Mouse (Mus musculus) heart, embryonic 14.5 days (tissue): ENCODE data around the gene Usp17lb. TPM values are rescaled to one million over a fixed set of nuclear protein-coding genes. Genes with fewer than 3 reads are reported as not detected.
"Not testable (repeated sequence)": the region's sequence is repeated elsewhere in the genome, so short reads cannot be mapped to it uniquely, and the experiment has no call there.

ENCODE experiments used
- ATAC-seq: fragments of 200-750 bp; cut with Nextera tagmentation; 2 replicates; pipeline ENCODE4 v1.8.0; 2017; ENCODE audit warnings: low read depth, moderate TSS enrichment; ENCODE audit not compliant: insufficient number of reproducible peaks, insufficient read depth, low FRiP score
- H3K27ac ChIP-seq, 2 experiments: fragments of 200-500 bp in 1 of 2; fragments of 300-500 bp in 1 of 2; sonication (generic) in 1 of 2; replicated peaks in 1 of 2; 2 replicates each; pipeline ENCODE4 v1.5.1; 2012 to 2014; ENCODE audit warnings: low read depth in 2 of 2, low read length in 2 of 2, control low read depth in 1 of 2, mild to moderate bottlenecking in 1 of 2, mixed read lengths in 1 of 2; ENCODE audit not compliant: control insufficient read depth in 1 of 2, insufficient read depth in 1 of 2
- H3K27me3 ChIP-seq: fragments of 300-500 bp; sonication (generic); 2 replicates; pipeline ENCODE4 v1.6.1; 2014; ENCODE audit warnings: mild to moderate bottlenecking, low read length, control low read depth; ENCODE audit not compliant: control insufficient read depth, insufficient read depth
- H3K36me3 ChIP-seq: fragments of 300-500 bp; sonication (generic); 2 replicates; pipeline ENCODE4 v1.6.1; 2014; ENCODE audit warnings: mild to moderate bottlenecking, control low read depth, low read length, mixed read lengths; ENCODE audit not compliant: control insufficient read depth, insufficient read depth
- H3K4me1 ChIP-seq, 2 experiments: fragments of 200-500 bp in 1 of 2; fragments of 300-500 bp in 1 of 2; sonication (generic) in 1 of 2; 2 replicates each; pipeline ENCODE4 v1.6.1; 2012 to 2014; ENCODE audit warnings: low read length in 2 of 2, control low read depth in 1 of 2, mixed read lengths in 1 of 2; ENCODE audit not compliant: control insufficient read depth in 2 of 2, insufficient read depth in 2 of 2
- H3K4me2 ChIP-seq: fragments of 300-500 bp; sonication (generic); 2 replicates; pipeline ENCODE4 v1.6.1; 2014; ENCODE audit warnings: mild to moderate bottlenecking, low read length
- H3K4me3 ChIP-seq, 2 experiments: fragments of 200-500 bp in 1 of 2; fragments of 300-500 bp in 1 of 2; sonication (generic) in 1 of 2; 2 replicates each; pipeline ENCODE4 v1.5.1; 2012 to 2014; ENCODE audit warnings: low read length in 2 of 2, mild to moderate bottlenecking in 2 of 2, control low read depth in 1 of 2, low read depth in 1 of 2, moderate library complexity in 1 of 2; ENCODE audit not compliant: control insufficient read depth in 1 of 2, insufficient read depth in 1 of 2
- H3K9ac ChIP-seq: fragments of 300-500 bp; sonication (generic); 2 replicates; pipeline ENCODE4 v1.6.1; 2014; ENCODE audit warnings: mild to moderate bottlenecking, low read length
- H3K9me3 ChIP-seq: fragments of 300-500 bp; sonication (generic); 2 replicates; pipeline ENCODE4 v1.6.1; 2016; ENCODE audit warnings: low read length, control low read depth; ENCODE audit not compliant: control insufficient read depth
- WGBS: fragments of 180-500 bp; shearing (Covaris S2); extraction: QIAGEN DNeasy Blood & Tissue Kit; methylation state at CpG from one replicate; pipeline ENCODE4 v1.1.7; 2014; 5-methylcytosine and 5-hydroxymethylcytosine counted together
- polyA plus RNA-seq: library from polyadenylated mRNA; unstranded; fragments of >200 nt; fragmentation: Nextera tagmentation; extraction: Ambion mirVana; gene quantifications from 2 replicates; pipeline ENCODE4 v1.2.1, GENCODE M21; 2014

Usp17lb gene
- polyA plus RNA-seq, result not detected in 2 replicates

DNA sequence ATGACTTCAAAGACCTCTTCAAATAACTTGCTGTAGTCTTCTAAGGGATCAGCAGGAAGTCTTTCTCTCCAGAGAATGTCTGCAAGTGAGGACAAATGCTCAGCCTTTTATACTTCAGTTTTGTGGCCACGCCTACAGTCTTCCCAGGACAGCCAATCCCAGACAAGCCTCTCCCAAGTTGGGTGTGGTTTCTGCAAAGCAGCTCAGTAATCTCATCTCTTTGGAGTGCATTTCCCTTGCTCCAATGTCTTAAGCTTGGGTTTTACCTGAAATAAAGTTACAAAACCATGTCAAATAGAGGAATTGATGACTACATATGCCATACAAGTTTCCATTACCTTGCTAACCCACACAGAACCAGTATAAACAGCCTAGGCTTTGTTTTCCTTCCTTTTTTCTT is at the start of gene Usp17lb:
Gene Usp17lb (minus strand): TSS at position 101 of the 400 bp plus-strand sequence.
- no peak within 1 kb of the TSS for H3K27ac ChIP-seq
- H3K4me2 ChIP-seq, result no peak within 1 kb of the TSS
- H3K27me3 ChIP-seq, result no peaks in the 10 kb centered on the region
- H3K4me1 ChIP-seq, result no peaks in the 10 kb centered on the region
- ATAC-seq, result no peak
- no peak within 1 kb of the TSS for H3K4me3 ChIP-seq
- 57% methylated on average over 1 of the region's 1 CpGs for WGBS
- no peaks in the 10 kb centered on the region for H3K36me3 ChIP-seq
- no peaks in the 10 kb centered on the region for H3K9me3 ChIP-seq
- H3K9ac ChIP-seq, result no peak within 1 kb of the TSS

DNA sequence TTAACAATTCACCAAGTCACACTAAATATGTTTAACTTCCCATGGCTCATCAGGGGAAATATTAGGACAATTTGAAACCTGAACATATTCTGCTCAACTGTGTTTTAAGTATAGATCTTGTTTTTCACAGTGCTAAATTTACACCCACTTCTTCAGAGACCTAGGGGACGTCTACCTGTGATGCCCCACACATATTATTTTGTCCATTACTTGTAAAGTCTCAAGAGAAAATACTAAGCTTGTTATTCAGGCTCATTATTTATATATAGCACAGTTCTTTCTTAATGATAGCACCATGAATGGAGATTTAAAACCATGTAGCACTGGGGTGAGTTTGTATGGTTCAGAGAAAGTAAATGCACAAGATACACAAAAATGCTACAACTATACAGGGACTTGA is 35.3 kb upstream of the Usp17lb start, which contains the start of gene Olfr665:
Gene Olfr665 (plus strand): TSS at position 301 of the 400 bp plus-strand sequence.
- no peaks in the 10 kb centered on the region for H3K36me3 ChIP-seq
- ATAC-seq, result no peak
- H3K9ac ChIP-seq, result no peak within 1 kb of the TSS
- no peaks in the 10 kb centered on the region for H3K27me3 ChIP-seq
- no peaks in the 10 kb centered on the region for H3K4me1 ChIP-seq
- H3K4me2 ChIP-seq, result no peak within 1 kb of the TSS
- no peak within 1 kb of the TSS for H3K27ac ChIP-seq
- 0 out of 2 replicates have a peak, but pooled peaks cover 3% of the 10 kb centered on the region for H3K9me3 ChIP-seq
- 26% methylated on average over 1 of the region's 1 CpGs for WGBS
- H3K4me3 ChIP-seq, result no peak within 1 kb of the TSS

DNA sequence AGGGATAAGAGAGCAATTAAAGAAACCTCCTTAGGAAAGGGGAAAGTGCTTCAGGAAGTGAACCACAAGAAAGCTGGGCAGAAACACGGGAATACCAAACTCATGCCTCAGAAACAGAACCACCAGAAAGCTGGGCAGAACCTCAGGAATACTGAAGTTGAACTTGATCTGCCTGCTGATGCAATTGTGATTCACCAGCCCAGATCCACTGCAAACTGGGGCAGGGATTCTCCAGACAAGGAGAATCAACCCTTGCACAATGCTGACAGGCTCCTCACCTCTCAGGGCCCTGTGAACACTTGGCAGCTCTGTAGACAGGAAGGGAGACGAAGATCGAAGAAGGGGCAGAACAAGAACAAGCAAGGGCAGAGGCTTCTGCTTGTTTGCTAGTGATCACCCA is 19.0 kb upstream of the Usp17lb start:
- WGBS, result 76% methylated on average over 3 of the region's 3 CpGs
- no peak overlapping the region for H3K4me3 ChIP-seq

DNA sequence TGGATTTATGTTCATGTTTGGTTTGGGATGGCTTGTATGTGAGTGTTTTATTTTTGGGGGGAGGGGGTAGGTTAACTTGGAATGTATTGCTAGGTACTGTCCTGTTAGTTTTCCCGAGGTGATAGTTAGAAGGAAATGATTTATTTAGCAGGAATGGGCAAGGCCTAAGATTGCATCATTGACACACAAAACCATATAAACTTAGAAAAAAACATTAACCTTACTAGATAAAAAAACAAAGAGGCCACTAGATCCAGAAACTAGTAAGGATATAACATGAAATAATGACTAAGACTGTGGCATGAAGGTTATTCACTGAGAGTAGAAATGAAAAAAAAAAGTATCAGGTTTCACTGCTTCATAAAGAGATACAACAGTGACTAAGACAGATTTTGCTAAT is 15.3 kb upstream of the Usp17lb start:
- Histone ChIP-seq H3K27me3 (no peaks in the 10 kb centered on the region), H3K4me3 (no peak overlapping the region), H3K4me1 (no peaks in the 10 kb centered on the region), H3K36me3 (no peaks in the 10 kb centered on the region), H3K4me2 (no peak overlapping the region), H3K9me3 (no peaks in the 10 kb centered on the region), H3K9ac (no peak overlapping the region), H3K27ac (no peak overlapping the region)
- WGBS, result 71% methylated on average over 1 of the region's 1 CpGs
- no peak for ATAC-seq

More for the DNA sequence above, 19.0 kb upstream of the Usp17lb start:
- no peaks in the 10 kb centered on the region for H3K4me1 ChIP-seq
- no peaks in the 10 kb centered on the region for H3K27me3 ChIP-seq
- no peaks in the 10 kb centered on the region for H3K36me3 ChIP-seq
- no peak overlapping the region for H3K4me2 ChIP-seq
- ATAC-seq, result no peak
- H3K9ac ChIP-seq, result no peak overlapping the region
- no peak overlapping the region for H3K27ac ChIP-seq
- no peaks in the 10 kb centered on the region for H3K9me3 ChIP-seq

DNA sequence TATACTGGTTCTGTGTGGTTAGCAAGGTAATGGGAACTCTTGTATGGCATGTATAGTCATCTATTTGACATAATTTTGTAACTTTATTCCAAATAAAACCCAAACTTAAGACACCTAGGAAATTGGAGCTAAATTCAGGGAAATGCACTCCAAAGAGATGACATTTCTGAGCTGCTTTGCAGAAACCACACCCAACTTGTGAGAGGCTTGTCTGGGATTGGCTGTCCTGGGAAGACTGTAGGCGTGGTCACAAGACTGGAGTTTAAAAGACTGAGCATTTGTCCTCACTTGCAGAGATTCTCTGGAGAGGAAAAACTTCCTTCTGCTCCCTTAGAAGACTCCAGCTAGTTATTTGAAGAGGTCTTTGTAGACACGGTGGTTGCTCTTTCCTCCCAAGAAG is 14.3 kb upstream of the Usp17lb start, which contains the start of gene Usp17la:
Gene Usp17la (plus strand): TSS at position 301 of the 400 bp plus-strand sequence.
- not testable (repeated sequence) for H3K9me3 ChIP-seq, H3K36me3 ChIP-seq, ATAC-seq, H3K4me1 ChIP-seq, H3K27me3 ChIP-seq, H3K4me3 ChIP-seq, H3K27ac ChIP-seq, H3K4me2 ChIP-seq, H3K9ac ChIP-seq
- 75% methylated on average over 2 of the region's 2 CpGs for WGBS

DNA sequence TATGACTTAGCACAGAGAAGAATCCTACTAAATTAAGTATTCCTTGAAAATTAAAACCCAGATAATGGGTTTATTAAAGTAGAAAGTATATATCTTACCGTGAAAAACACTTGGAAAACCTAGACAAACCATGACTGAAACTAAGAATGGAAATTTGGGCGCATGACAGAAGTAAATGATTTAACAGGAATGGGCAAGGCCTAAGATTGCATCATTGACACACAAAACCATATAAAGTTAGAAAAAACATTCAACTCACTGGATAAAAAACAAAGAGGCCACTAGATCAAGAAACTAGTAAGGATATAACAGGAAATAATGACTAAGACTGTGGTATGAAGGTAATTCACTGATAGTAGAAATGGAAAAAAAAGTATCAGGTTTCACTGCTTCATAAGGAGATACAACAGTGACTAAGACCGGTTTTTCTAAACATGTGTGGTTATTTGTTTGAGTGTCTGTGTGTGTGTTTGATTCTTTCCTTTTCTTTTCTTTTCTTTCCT is 12.9 kb upstream of the Usp17lb start:
- Histone ChIP-seq H3K27ac (no peak overlapping the region), H3K4me2 (no peak overlapping the region), H3K4me3 (no peak overlapping the region), H3K36me3 (no peaks in the 10 kb centered on the region), H3K4me1 (no peaks in the 10 kb centered on the region), H3K9me3 (no peaks in the 10 kb centered on the region), H3K9ac (no peak overlapping the region), H3K27me3 (no peaks in the 10 kb centered on the region)
- 67% methylated on average over 3 of the region's 3 CpGs for WGBS
- ATAC-seq, result no peak

DNA sequence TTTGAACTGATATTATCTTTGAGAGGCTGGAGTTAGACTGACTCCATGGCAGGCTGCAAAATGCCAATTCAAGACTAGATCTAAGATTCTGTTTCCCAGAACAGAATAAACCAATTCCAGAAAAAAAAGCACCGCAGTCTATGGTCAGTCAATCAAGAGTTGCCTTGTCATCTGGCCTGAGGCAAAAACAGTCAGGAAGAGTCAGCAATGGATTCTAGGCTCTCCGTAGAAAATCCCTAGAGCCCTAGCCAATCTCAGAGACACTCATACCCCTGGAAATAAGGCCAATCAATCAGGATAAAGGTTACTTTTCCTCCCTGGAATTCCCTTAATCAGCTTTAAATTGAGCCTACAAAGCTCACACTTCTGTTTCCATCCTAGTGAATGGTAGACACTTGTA is 9.1 kb upstream of the Usp17lb start:
- WGBS, result 75% methylated on average over 2 of the region's 2 CpGs
- not testable (repeated sequence) for H3K9me3 ChIP-seq, H3K27ac ChIP-seq, H3K36me3 ChIP-seq, H3K4me3 ChIP-seq, H3K4me1 ChIP-seq, H3K9ac ChIP-seq, H3K27me3 ChIP-seq, ATAC-seq, H3K4me2 ChIP-seq

DNA sequence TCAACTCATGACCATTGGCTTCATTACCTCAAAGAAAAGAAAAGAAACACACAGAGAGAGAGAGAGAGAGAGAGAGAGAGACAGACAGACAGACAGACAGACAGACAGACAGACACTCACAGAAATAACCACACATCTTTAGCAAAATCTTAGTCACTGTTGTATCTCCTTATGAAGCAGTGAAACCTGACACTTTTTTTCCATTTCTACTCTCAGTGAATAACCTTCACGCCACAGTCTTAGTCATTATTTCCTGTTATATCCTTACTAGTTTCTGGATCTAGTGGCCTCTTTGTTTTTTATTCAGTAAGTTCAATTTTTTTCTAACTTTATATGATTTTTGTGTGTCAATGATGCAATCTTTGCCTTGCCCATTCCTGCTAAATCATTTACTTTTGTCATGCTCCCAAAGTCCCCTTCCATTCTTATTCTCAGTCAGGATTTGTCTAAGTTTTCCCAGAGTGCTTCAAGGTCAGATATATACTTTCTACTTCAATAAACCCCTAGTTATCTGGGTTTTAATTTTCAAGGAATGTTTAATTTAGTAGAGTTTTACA is 1.4 kb upstream of the Usp17lb start:
- no peaks in the 10 kb centered on the region for H3K36me3 ChIP-seq
- H3K27me3 ChIP-seq, result no peaks in the 10 kb centered on the region
- no peaks in the 10 kb centered on the region for H3K9me3 ChIP-seq
- no peak for ATAC-seq
- H3K4me3 ChIP-seq, result no peak overlapping the region
- no peaks in the 10 kb centered on the region for H3K4me1 ChIP-seq
- no peak overlapping the region for H3K9ac ChIP-seq
- H3K4me2 ChIP-seq, result no peak overlapping the region
- H3K27ac ChIP-seq, result no peak overlapping the region
- 75% methylated on average over 1 of the region's 1 CpGs for WGBS
